Mouse (Mus musculus): ENCODE data around the gene Il31. TPM values are rescaled to one million over a fixed set of nuclear protein-coding genes. Genes with fewer than 3 reads are reported as not detected.

The Il31 gene
- total RNA-seq, 2 experiments from 2014 or later = not detected

DNA sequence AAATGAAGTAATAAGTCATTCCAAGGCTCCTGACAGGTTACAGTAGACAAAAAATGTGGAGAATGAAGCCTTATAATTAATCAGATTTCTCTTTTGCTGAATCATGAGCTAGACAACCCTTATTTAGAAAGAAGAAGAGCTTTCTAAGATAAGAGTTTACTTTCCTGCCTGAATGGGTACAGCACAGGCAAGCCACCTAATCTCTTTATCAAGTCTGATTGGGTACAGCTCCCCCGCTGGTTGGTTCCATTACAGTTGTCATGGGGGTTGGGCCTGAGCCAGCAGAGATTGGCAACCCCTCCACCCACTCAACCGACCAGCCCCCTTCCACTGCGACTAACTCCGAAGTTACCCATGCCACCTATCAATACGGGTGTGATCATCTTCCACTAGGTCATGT is 27.9 kb downstream of the Il31 start:
- DNase-seq (ENCODE audit: extremely low spot score in 1 of 2, low spot score in 2 of 2) = no peak
- H3K4me3 ChIP-seq = no peak overlapping the region
- no peak overlapping the region for H3K27ac ChIP-seq
- no peak for TF ChIP-seq CTCF (IDR thresholded peaks at IDR 0.05)
- intact Hi-C loops (cut with DNase I) = no loop called here

DNA sequence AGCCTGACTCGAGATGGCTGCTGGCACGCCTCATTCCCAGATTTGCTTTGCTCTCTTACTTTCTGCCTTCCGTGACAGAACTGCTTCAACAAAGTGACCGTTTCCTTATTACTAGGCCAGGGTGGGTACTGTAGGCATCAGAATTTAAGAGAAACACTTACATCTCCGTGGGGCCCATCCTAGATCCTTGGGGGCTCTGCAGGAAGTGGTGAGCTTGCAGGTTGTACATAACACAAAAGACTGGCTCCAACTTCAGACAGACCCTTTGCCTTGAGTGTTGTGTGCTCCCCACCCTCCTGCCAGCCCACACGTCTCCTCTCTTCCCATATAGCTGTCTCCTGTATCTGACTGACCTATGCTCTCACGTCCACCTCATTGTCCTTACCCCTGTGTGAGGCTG is 37.4 kb downstream of the Il31 start:
- H3K4me3 ChIP-seq = no peak overlapping the region
- DNase-seq (ENCODE audit: extremely low spot score in 1 of 2, low spot score in 2 of 2) = no peak
- no peak for TF ChIP-seq CTCF (IDR thresholded peaks at IDR 0.05)
- no peak overlapping the region for H3K27ac ChIP-seq
- intact Hi-C loops (cut with DNase I) = no loop called here

- intact Hi-C loops (cut with DNase I) = loop anchor here (2.0 to 5.0 kb wide), 2 partner anchors 54 to 162 kb away; no protein-coding TSS in a partner anchor
- no peak for DNase-seq (ENCODE audit: extremely low spot score in 1 of 2, low spot score in 2 of 2)
- Histone ChIP-seq H3K27ac (no peak overlapping the region), H3K4me3 (no peak overlapping the region)
- no peak for TF ChIP-seq CTCF (IDR thresholded peaks at IDR 0.05)
Observed at GRCm38 (mm10) chr5:123444849-123445334, 44.4 kb downstream of the Il31 start.

- TF ChIP-seq CTCF (IDR thresholded peaks at IDR 0.05) = peak; percentile 97
- Histone ChIP-seq H3K4me3 (no peak overlapping the region), H3K27ac (no peak overlapping the region)
- intact Hi-C loops (cut with DNase I) = loop anchor here (2.0 to 5.0 kb wide), 2 partner anchors 55 to 163 kb away; no protein-coding TSS in a partner anchor
- peak; percentile 64 to 80 for DNase-seq (ENCODE audit: extremely low spot score in 1 of 2, low spot score in 2 of 2)
Observed at GRCm38 (mm10) chr5:123444069-123444468, 45.2 kb downstream of the Il31 start.

- no peak for TF ChIP-seq CTCF (IDR thresholded peaks at IDR 0.05)
- Histone ChIP-seq H3K27ac (no peak overlapping the region), H3K4me3 (no peak overlapping the region)
- no peak for DNase-seq (ENCODE audit: extremely low spot score in 1 of 2, low spot score in 2 of 2)
- intact Hi-C loops (cut with DNase I) = loop anchor here (5.0 kb wide), 1 partner anchor 165 kb away; no protein-coding TSS in a partner anchor
Observed at GRCm38 (mm10) chr5:123442283-123442682, 47.0 kb downstream of the Il31 start.

DNA sequence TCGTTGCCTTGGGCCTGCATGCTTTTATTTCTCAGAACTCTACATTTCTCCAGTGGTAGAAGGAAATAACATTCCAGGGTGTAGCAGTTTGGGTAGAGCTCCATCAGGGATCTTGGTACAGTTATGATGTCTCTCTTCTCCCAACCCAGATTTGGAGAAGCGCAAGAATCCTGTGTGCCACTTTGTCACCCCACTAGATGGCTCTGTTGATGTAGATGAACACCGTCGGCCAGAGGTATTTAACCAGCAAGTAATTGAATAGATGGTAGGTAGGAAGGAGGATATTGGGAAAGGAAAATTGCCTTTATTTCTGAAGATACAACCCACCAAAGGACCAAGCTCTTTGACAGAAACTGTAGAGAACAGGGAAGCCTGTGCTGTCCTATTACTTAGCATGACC is 48.6 kb downstream of the Il31 start:
- TF ChIP-seq CTCF (IDR thresholded peaks at IDR 0.05) = peak; percentile 33
- intact Hi-C loops (cut with DNase I) = loop anchor here (5.0 kb wide), 1 partner anchor 167 kb away; no protein-coding TSS in a partner anchor
- Histone ChIP-seq H3K27ac (no peak overlapping the region), H3K4me3 (no peak overlapping the region)
- no peak for DNase-seq (ENCODE audit: extremely low spot score in 1 of 2, low spot score in 2 of 2)

DNA sequence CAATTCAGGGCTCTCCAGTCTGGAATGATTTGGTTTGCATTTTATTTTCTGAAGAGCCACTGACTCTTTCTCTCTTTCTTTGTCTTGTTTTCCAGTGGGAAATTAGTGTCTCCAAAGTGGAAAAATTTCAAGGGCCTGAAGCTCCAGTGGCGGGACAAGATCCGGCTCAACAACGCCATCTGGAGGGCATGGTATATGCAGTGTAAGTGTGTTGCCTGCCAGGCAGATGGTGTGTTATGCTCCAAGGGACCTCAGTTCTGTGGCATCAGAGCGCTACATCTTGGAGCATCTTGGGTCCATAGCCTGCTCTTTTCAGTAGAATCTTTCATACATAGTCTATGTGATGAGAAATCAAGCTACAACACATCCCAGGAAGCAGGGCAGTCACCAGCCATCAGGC is 49.3 kb downstream of the Il31 start:
- Histone ChIP-seq H3K27ac (no peak overlapping the region), H3K4me3 (no peak overlapping the region)
- intact Hi-C loops (cut with DNase I) = loop anchor here (5.0 kb wide), 1 partner anchor 167 kb away; no protein-coding TSS in a partner anchor
- peak; percentile 40 for TF ChIP-seq CTCF (IDR thresholded peaks at IDR 0.05)
- DNase-seq (ENCODE audit: extremely low spot score in 1 of 2, low spot score in 2 of 2) = no peak

- intact Hi-C loops (cut with DNase I) = no loop called here
- Histone ChIP-seq H3K27ac (no peak overlapping the region), H3K4me3 (no peak overlapping the region)
- TF ChIP-seq CTCF (IDR thresholded peaks at IDR 0.05) = no peak
- DNase-seq (ENCODE audit: extremely low spot score in 1 of 2, low spot score in 2 of 2) = no peak
Observed at GRCm38 (mm10) chr5:123439312-123439711, 50.0 kb downstream of the Il31 start.

DNA sequence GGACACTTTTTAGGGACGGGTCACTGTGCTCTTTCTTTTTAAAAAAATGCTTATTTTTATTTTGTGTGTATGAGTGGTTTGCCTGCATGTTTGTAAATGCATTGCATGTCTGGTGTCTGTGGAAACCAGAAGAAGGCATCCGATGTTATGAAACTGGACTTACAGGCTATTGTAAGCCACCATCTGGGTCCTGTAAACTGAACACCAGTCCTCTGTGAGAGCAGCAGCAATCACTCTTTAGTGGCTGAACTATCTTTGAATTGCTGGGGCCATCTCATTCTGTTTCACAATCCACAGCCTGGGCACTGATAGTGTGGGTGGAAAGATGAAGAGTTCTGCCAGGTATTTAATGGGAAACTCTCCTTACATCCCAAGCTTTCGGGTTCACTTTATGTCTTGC is 50.9 kb downstream of the Il31 start:
- no peak for DNase-seq (ENCODE audit: extremely low spot score in 1 of 2, low spot score in 2 of 2)
- intact Hi-C loops (cut with DNase I) = no loop called here

DNA sequence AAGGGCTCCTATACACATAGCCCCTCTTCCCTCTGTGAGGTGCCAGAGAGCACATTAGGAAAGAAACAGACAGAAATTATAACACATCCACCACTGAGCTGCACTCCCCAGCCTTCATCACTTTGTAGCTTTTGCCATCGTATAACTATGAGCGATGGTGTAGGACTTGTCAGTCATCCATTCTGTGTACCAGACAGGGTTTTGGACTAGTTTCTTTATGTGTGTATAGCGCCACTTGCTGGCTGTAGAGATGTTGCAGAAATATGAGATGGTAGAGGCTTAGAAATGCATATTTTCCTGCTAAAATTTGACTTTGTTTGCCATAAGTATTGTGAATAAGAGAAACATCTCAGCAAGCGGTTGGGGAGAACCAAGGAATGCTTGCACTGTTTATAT is 52.5 kb downstream of the Il31 start:
- DNase-seq (ENCODE audit: extremely low spot score in 1 of 2, low spot score in 2 of 2) = peak in 1 of 2 experiments; percentile 37
- Histone ChIP-seq H3K4me3 (no peak overlapping the region), H3K27ac (no peak overlapping the region)
- intact Hi-C loops (cut with DNase I) = loop anchor here (1.0 to 2.0 kb wide), 3 partner anchors 59 to 186 kb away; no protein-coding TSS in a partner anchor
- peak; percentile 78 for TF ChIP-seq CTCF (IDR thresholded peaks at IDR 0.05)

More for the DNA sequence above, 50.9 kb downstream of the Il31 start:
- Histone ChIP-seq H3K27ac (no peak overlapping the region), H3K4me3 (no peak overlapping the region)
- TF ChIP-seq CTCF (IDR thresholded peaks at IDR 0.05) = no peak

DNA sequence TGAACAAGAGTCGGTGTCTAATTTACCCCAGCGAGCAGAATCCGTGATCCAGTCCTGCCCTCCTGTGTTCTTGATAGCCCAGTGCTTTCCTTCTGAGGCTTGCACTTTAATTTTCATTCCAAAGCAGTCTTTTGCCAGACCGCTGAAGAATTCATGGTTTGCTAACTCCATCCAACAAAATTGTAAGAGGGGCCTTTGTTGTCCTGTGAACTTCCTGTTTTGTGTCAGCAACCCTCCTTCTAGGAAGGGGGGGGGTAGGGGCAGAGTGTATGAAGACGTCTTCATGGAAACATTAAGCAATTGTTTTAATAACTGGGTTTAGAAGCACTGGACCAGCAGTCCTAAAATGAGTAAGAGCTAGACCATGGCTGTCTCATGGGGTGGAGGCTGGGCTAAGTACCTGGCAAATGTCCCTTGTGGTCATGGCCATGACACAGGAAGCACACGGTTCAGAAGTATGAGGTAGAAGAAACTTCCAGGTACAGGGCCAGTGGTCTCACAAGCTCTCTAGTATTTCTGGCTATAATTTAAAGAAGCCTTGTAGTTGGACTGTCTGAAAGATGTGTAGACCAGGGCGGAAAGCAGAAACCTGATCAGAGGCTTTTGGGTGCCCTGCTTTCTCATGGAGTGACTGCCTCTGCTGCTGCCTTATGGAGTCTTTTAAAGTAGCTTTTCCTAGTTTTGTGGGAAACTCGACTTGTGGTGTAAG is 53.1 kb downstream of the Il31 start:
- H3K27ac ChIP-seq = no peak overlapping the region
- peak; percentile 3; the same call in 1 of the 2 replicates for TF ChIP-seq CTCF (IDR thresholded peaks at IDR 0.05)
- intact Hi-C loops (cut with DNase I) = loop anchor here (1.0 to 2.0 kb wide), 3 partner anchors 59 to 185 kb away; no protein-coding TSS in a partner anchor
- no peak for DNase-seq (ENCODE audit: extremely low spot score in 1 of 2, low spot score in 2 of 2)
- no peak overlapping the region for H3K4me3 ChIP-seq

DNA sequence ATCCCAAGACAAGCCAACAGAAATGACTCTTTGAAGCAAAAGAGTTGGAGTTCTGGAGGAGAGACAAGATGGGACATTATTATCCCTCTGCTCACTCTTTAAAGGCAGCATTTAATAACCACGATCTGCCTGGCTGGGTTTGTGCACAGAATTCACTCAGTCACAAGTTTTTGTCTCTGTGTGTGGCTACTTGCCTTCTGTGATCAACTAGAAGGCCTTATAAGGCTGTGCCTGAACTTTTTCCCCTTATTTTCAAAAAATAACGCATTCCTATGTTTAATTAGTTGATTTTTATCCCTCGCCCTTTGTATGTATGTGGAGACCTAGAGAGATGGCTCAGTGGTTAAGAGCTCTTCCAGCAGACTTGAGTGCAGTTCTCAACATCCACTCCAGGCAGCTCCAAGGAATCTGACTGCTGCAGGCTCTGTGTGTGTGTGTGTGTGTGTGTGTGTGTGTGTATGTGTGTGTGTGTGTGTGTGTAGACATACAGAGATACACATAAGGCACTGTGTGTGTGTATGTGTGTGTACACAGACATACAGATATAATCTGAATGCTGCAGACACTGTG is 56.9 kb downstream of the Il31 start:
- no peak for TF ChIP-seq CTCF (IDR thresholded peaks at IDR 0.05)
- H3K27ac ChIP-seq = no peak overlapping the region
- no peak for DNase-seq (ENCODE audit: extremely low spot score in 1 of 2, low spot score in 2 of 2)
- intact Hi-C loops (cut with DNase I) = loop anchor here (5.0 kb wide), 1 partner anchor 40 kb away; the partner anchor contains the start of gene Mlxip
- H3K4me3 ChIP-seq = no peak overlapping the region
